Mouse (Mus musculus): ENCODE data around the gene Dnajc22.

- no peak for TF ChIP-seq REST (IDR thresholded peaks at IDR 0.05; ENCODE audit: insufficient read depth, insufficient read length)
- TF ChIP-seq POLR2A (IDR thresholded peaks at IDR 0.05; ENCODE audit: insufficient read length, low read depth), result no peak
- TF ChIP-seq E2F4 (IDR thresholded peaks at IDR 0.05; ENCODE audit: insufficient read depth), result no peak
- TF ChIP-seq USF1 (IDR thresholded peaks at IDR 0.05; ENCODE audit: low read depth), result no peak
Measured at GRCm38 (mm10) chr15:99122642-99123041, 29.7 kb downstream of the Dnajc22 start.
